Mouse (Mus musculus): ENCODE results near the gene Ptprg.

- TF ChIP-seq EP300 (IDR thresholded peaks at IDR 0.05; ENCODE audit: low read depth) (no peak), CTCF (IDR thresholded peaks at IDR 0.05; ENCODE audit: low read depth) (no peak)
Observed at GRCm38 (mm10) chr14:11584263-11584662, 30.9 kb downstream of the Ptprg start.
